ENCODE assay signal across 15 mouse cellular contexts in the genomic region with DNA sequence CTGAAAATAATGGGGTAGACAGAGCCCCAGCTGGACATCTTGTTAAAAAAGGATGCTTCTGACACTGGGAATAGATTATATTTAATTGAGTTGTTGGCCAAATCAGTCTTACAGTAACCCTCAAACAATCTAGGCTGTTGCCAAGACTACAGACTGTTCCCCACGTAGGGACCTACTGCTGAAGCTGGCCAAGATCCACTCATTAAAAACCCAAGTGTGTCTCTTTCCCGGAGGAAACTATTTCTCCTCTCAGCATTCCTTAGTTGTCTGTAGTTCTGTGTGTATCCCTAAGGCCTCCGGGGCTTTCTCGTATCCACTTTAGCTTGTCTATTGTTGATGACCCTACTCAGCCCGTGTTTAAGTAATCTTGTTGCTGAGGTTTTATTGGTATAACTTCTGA.
"Had no signal": no experiment of that assay in that cellular context is flagged by ENCODE, and none has a peak within 500 bp of the region (broad histone marks: within the 10 kb centered on the region; RNA-seq: fewer than 3 reads in every experiment).

No protein-coding gene starts in this region.

- H3K4me3 ChIP-seq: left cerebral cortex, adult 2 months; liver, embryonic 13.5 days; myocyte; neural tube, embryonic 13.5 days had no signal

- H3K9ac ChIP-seq: liver, embryonic 13.5 days; neural tube, embryonic 13.5 days had no signal

- H3K27me3 ChIP-seq: neural tube, embryonic 13.5 days had no signal

- H3K36me3 ChIP-seq: liver, embryonic 13.5 days; neural tube, embryonic 13.5 days had no signal

- H3K9me3 ChIP-seq: liver, embryonic 13.5 days; neural tube, embryonic 13.5 days had no signal

- DNase-seq: kidney, postnatal 36 days; layer of hippocampus, postnatal 36 days; liver, embryonic 13.5 days; lung, adult 2 months; lung, postnatal 14 days; lung, postnatal 4 days; midbrain, embryonic 14.5 days; retina, postnatal 1 day; thymus, adult 18-20 months; thymus, postnatal 36 days had no signal

- H3K4me1 ChIP-seq: neural tube, embryonic 13.5 days had no signal

- H3K27ac ChIP-seq: kidney, postnatal 0 days; left cerebral cortex, adult 2 months; liver, embryonic 13.5 days; neural tube, embryonic 13.5 days had no signal

- H3K4me2 ChIP-seq: liver, embryonic 13.5 days; midbrain, embryonic 11.5 days; neural tube, embryonic 13.5 days had no signal
